Mouse (Mus musculus) layer of hippocampus, postnatal 25 days (tissue): Measurements from ENCODE around the gene Olfr1043. TPM values are rescaled to one million over a fixed set of nuclear protein-coding genes. Genes with fewer than 3 reads are reported as not detected.
"Not testable (repeated sequence)": the region's sequence is repeated elsewhere in the genome, so short reads cannot be mapped to it uniquely, and the experiment has no call there.

ENCODE experiments used
- DNase-seq, 2 experiments: peaks; one replicate each; pipeline ENCODE4 v3.0.0; 2022; ENCODE audit warnings: mixed read lengths in 2 of 2, low spot score in 1 of 2; ENCODE audit errors: extremely low spot score in 1 of 2
- total RNA-seq, 2 experiments: library from RNA; stranded (reverse); gene quantifications; 2 replicates each; pipeline ENCODE4 v1.2.3; 2021

Gene Olfr1043
- total RNA-seq: not detected

DNA sequence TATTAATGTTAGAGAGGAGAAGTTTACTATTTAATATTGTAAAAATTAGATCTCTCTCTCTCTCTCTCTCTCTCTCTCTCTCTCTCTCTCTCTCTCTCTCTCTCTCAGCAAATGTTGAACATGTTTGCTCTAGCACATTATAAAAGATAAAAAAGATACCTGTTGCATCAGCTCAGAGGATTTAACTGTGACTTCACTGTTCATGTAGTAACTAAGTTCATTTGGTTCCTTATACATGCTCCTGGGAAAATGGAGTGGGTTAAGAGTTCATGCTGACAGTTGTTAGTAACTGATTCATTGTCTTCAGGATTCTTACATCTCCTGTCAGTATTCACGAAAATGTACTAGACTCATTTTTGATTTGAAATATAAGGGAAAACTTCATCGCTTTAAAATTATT is at the start of gene Olfr1043:
Gene Olfr1043, minus strand, starts transcription at position 101 of the 400 bp plus-strand sequence.
- DNase-seq: no peak

DNA sequence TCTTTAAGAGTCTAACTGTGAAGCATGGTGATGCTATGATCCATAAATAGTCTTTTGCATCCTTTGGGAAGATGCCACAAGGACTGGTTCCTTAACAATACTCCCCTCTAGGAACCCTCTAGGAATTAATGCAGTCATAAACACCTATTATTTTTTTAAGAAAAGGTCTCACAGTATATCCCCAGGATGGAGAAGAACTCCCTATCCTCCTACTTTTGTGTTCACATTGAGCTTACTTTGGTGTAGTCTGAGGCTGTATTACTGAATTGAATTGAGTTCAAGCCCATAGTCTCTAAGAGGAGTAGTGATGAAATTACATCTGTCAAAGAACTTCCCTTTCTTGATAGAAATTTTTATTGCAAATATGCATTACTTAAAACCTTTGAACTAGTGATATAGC is 35.6 kb upstream of the Olfr1043 start, which contains the start of gene Olfr1045:
Gene Olfr1045, minus strand, starts transcription at position 101 of the 400 bp plus-strand sequence.
- DNase-seq: no peak

DNA sequence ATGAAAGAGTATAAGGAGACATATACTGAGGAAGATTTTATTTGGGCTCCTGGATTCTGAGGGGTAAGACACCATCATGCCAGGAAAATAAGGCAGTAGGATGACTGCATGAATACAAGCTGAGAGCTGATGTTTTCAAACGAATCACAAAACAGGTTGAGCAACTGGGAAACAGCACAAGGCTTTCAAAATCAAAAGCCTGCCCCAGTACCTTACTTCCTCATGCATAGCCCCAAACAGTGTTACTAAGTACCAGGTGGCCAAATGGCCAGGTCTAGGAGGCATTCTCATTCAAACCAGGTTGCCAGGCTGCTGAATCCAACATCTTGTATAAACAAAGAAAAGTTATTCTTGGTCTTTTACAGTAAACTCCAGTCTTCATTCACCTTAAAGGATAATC is 28.5 kb upstream of the Olfr1043 start:
- no peak for DNase-seq

DNA sequence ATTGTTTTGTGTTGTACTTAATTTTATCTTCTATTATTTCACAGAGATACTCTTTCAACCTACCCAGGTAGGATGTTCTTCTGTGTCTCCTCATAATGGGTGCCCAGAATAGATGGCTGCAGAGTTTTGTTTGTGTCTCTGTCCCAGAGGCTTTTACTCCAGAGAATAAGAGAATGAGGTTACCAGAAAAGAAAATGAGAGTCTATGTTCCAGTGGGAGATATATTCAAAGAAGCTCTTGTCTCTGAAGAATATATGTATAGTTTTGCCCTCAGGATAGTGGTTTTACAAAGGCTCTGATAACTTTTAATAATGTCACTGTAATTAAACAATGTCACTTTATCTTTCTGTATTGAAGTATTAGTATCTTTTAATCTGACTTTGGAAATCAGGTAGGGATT is 18.3 kb upstream of the Olfr1043 start, which contains the start of gene Olfr52:
Gene Olfr52, minus strand, starts transcription at position 101 of the 400 bp plus-strand sequence.
- no peak for DNase-seq

DNA sequence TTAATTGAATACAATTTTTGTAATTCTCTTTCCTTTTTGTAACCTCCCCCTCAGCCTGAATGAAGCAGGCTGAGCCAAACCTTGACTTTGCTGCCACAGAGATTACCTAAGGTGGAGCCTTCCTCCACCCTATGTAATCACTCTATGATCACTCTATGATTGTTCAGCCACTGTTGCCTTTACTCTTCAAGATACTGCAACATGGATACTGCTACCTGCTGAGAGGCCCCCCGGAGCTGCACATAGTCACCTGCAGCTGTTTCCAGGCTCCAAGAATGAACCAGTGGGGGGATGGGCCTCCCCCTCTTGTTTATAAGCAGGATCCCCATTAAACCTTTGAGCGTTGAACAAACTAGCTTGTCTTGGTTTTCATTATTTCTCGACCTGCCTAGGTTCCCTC is 12.6 kb upstream of the Olfr1043 start:
- no peak for DNase-seq

DNA sequence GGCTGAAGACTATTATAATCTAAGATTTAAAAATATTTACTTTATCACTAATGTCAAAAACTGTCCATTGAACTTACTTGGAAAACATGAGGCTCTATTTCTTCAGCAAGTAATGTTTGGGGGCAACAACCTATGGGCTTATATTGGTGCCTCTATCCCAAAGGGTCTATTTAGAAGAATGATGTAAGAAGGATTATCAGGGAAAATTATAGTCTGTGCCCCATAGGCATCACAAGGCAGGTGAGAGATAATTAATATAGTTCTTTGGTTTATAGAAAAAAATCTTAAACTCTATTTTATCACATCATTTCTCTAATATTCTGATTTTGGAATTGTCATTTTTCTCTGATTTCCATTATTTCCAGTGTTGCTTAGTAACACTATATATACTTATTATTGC is 10.4 kb upstream of the Olfr1043 start, which contains the start of gene Olfr1044:
Gene Olfr1044, minus strand, starts transcription at position 101 of the 400 bp plus-strand sequence.
- no peak for DNase-seq

DNA sequence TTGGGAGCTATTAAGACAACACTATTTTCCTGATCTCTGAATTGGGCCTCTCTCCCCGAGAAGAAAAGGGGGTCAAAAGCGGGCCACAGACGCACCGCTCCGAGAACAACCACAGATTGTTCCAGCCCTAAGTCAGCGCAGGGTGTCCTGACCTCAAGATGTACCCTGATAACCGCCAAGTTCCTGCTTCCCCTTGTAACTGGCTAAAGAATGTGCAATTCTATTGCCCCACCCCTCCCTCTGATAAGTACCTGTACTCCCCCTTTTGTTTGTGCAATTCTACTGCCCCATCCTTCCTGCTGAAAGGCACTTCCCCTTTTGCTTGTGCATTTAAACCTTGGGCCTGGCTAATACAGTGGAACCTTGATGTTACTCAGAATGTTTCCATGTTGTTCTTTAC is 8.1 kb upstream of the Olfr1043 start:
- not testable (repeated sequence) for DNase-seq

DNA sequence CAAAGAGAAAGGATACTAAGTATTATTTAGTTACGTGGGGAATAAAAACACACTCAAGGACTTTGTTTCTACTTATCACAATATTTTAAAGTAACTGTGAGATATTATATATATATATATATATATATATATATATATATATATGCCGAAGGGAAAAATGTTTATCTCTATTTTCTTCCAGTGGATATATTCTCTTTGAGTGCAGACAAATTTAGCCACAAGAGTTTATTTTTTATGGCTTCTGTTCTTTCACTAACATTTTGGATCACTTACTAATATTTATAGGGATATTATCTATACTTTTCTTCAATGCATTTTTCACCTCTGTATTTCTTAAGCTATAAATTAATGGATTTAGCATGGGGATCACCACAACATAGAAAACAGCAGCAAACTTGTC is 5.6 kb downstream of the Olfr1043 start, which contains the start of gene Olfr1042:
Gene Olfr1042, minus strand, starts transcription at position 101 of the 400 bp plus-strand sequence.
- no peak for DNase-seq

DNA sequence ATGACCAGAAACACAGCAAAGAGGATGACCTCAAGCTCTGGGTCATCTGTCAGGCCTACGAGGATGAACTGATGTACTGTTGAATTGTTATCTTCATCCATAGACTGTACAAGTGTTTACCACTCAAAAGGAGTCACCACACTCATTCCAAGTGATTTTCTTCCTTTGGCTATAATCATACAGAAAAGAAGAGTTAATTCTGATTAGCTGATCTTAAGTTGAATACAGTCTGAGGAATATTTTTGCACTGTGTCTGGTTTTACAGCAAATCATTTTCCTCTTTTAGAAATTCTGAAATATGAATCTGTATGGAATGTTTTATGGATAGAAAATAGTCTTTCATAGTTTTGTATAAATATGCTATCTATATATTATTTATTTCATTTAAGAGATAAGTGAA is 20.7 kb downstream of the Olfr1043 start, which contains the start of gene Olfr1040:
Gene Olfr1040, minus strand, starts transcription at position 101 of the 400 bp plus-strand sequence.
- no peak for DNase-seq

DNA sequence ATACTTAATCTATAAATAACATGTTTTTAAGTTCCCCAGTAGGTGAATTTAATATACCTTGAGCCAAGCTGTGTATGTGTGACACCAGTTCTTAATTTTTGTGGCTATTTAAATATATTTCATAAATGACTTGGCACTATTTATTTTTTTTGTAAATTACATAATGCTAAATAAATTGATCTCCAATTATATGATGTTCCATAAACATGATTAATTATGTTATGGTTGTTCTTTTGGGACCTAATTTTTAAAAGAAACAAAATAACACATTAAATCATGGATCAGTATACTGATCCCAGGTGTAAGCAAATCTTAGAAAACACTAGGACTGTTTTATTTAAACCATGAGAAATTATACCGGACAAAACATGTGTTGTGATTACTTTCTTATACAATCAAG is 31.5 kb downstream of the Olfr1043 start, which contains the start of gene Olfr1039:
Gene Olfr1039, minus strand, starts transcription at position 101 of the 400 bp plus-strand sequence.
- DNase-seq: no peak

Other genes starting within 250 kb of the Olfr1043 start
- gene Olfr1026, start 246.0 kb downstream of the Olfr1043 start, total RNA-seq: not detected
- not detected for gene Olfr1028, start 217.1 kb downstream of the Olfr1043 start, total RNA-seq
- not detected for gene Olfr1029, start 193.6 kb downstream of the Olfr1043 start, total RNA-seq
- not detected for gene Olfr1030, start 188.2 kb downstream of the Olfr1043 start, total RNA-seq
- gene Olfr1031, start 177.2 kb downstream of the Olfr1043 start, total RNA-seq: not detected
- gene Olfr1032, start 162.0 kb downstream of the Olfr1043 start, total RNA-seq: not detected
- gene Olfr1033, start 146.9 kb downstream of the Olfr1043 start, total RNA-seq: not detected
- not detected for gene Olfr1034, start 121.7 kb downstream of the Olfr1043 start, total RNA-seq
- not detected for gene Olfr1036, start 93.5 kb downstream of the Olfr1043 start, total RNA-seq
- not detected for gene Olfr1037, start 80.1 kb downstream of the Olfr1043 start, total RNA-seq
- not detected for gene Olfr1039, start 31.6 kb downstream of the Olfr1043 start, total RNA-seq
- not detected for gene Olfr1040, start 20.8 kb downstream of the Olfr1043 start, total RNA-seq
- not detected for gene Olfr1042, start 5.7 kb downstream of the Olfr1043 start, total RNA-seq
- not detected for gene Olfr1044, start 10.3 kb upstream of the Olfr1043 start, total RNA-seq
- not detected for gene Olfr52, start 18.2 kb upstream of the Olfr1043 start, total RNA-seq
- not detected for gene Olfr1045, start 35.5 kb upstream of the Olfr1043 start, total RNA-seq
- gene Olfr1046, start 51.8 kb upstream of the Olfr1043 start, total RNA-seq: not detected
- not detected for gene Olfr1047, start 63.9 kb upstream of the Olfr1043 start, total RNA-seq
- not detected for gene Olfr1048, start 72.8 kb upstream of the Olfr1043 start, total RNA-seq
- gene Olfr1049, start 90.8 kb upstream of the Olfr1043 start, total RNA-seq: not detected
- gene Olfr1051, start 111.6 kb upstream of the Olfr1043 start, total RNA-seq: not detected
- not detected for gene Olfr1052, start 124.9 kb upstream of the Olfr1043 start, total RNA-seq
- not detected for gene Olfr1053, start 147.8 kb upstream of the Olfr1043 start, total RNA-seq
- gene Olfr1054, start 167.9 kb upstream of the Olfr1043 start, total RNA-seq: not detected
- not detected for gene Olfr1055, start 182.8 kb upstream of the Olfr1043 start, total RNA-seq
- gene Olfr1056, start 194.9 kb upstream of the Olfr1043 start, total RNA-seq: not detected
- gene Olfr1057, start 210.9 kb upstream of the Olfr1043 start, total RNA-seq: not detected
- gene Olfr1058, start 221.0 kb upstream of the Olfr1043 start, total RNA-seq: not detected
- gene Olfr1061, start 246.5 kb upstream of the Olfr1043 start, total RNA-seq: not detected